ENCODE assay signal across 27 mouse cellular contexts in the genomic region with DNA sequence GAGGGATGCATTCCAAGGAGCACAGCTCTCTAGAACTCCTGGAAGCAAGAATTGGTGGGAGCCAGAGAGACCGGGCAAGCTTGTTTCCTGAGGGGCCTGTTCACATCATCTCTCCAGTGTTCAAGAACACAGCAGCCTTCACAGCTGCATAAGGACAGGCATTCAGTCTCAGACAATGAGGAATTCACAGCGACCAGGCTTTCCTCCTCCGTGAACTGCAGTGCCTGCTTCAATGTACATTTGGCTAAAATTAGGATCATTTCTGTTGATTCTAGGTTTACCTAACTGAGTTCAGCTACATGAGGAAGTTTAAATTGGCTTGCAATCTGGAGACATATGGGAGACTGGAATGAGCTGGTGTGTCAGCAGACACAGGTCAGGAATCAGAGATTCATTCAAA. TPM values are rescaled to one million over a fixed set of nuclear protein-coding genes. Genes with fewer than 3 reads are reported as not detected.
DNase-seq lines count a peak whose midpoint lies in the region; ATAC-seq lines count a peak whose summit lies in the region.
"Had no signal": no experiment of that assay in that cellular context is flagged by ENCODE, and none has a peak within 500 bp of the region (broad histone marks: within the 10 kb centered on the region; RNA-seq: fewer than 3 reads in every experiment).

No protein-coding gene starts in this region.

- no peak overlapping the region for H3K9ac ChIP-seq in embryonic facial prominence, embryonic 14.5 days (ENCODE audit: low read depth, low read length)
- H3K9ac ChIP-seq in kidney, embryonic 15.5 days: no peak overlapping the region
- H3K9ac ChIP-seq: embryonic facial prominence, embryonic 13.5 days; forebrain, embryonic 13.5 days; hindbrain, embryonic 13.5 days had no signal

- no peak overlapping the region; the same call in 1 of the 2 replicates for H3K27ac ChIP-seq in embryonic facial prominence, embryonic 14.5 days (replicated peaks; ENCODE audit: low read depth, low read length)
- H3K27ac ChIP-seq in embryonic facial prominence, embryonic 10.5 days (replicated peaks): no peak overlapping the region
- no peak overlapping the region for H3K27ac ChIP-seq in kidney, embryonic 15.5 days
- H3K27ac ChIP-seq: embryonic facial prominence, embryonic 13.5 days; forebrain, embryonic 10.5 days; forebrain, embryonic 13.5 days; hindbrain, embryonic 10.5 days; hindbrain, embryonic 13.5 days had no signal

- no peak overlapping the region for H3K4me2 ChIP-seq in embryonic facial prominence, embryonic 14.5 days (ENCODE audit: low read depth, low read length)
- H3K4me2 ChIP-seq in kidney, embryonic 15.5 days: no peak overlapping the region
- H3K4me2 ChIP-seq: embryonic facial prominence, embryonic 13.5 days; forebrain, embryonic 13.5 days; heart, embryonic 11.5 days; hindbrain, embryonic 13.5 days had no signal

- no peaks in the 10 kb centered on the region for H3K36me3 ChIP-seq in embryonic facial prominence, embryonic 14.5 days (ENCODE audit: control insufficient read depth, insufficient read depth, low read length)
- no peaks in the 10 kb centered on the region for H3K36me3 ChIP-seq in embryonic facial prominence, embryonic 10.5 days (replicated peaks)
- no peaks in the 10 kb centered on the region for H3K36me3 ChIP-seq in kidney, embryonic 15.5 days
- H3K36me3 ChIP-seq: embryonic facial prominence, embryonic 13.5 days; forebrain, embryonic 10.5 days; hindbrain, embryonic 10.5 days; hindbrain, embryonic 13.5 days had no signal

- no peaks in the 10 kb centered on the region for H3K9me3 ChIP-seq in embryonic facial prominence, embryonic 14.5 days (ENCODE audit: control insufficient read depth, low read length)
- no peaks in the 10 kb centered on the region for H3K9me3 ChIP-seq in embryonic facial prominence, embryonic 10.5 days
- H3K9me3 ChIP-seq in kidney, embryonic 15.5 days (replicated peaks): no peaks in the 10 kb centered on the region
- H3K9me3 ChIP-seq: embryonic facial prominence, embryonic 13.5 days; forebrain, embryonic 10.5 days; forebrain, embryonic 13.5 days; hindbrain, embryonic 10.5 days; hindbrain, embryonic 13.5 days had no signal

- H3K4me1 ChIP-seq in embryonic facial prominence, embryonic 14.5 days (ENCODE audit: control insufficient read depth, insufficient read depth, low read length): no peaks in the 10 kb centered on the region
- 0 out of 2 replicates have a peak, but pooled peaks cover 2% of the 10 kb centered on the region for H3K4me1 ChIP-seq in embryonic facial prominence, embryonic 10.5 days
- no peaks in the 10 kb centered on the region for H3K4me1 ChIP-seq in kidney, embryonic 15.5 days
- H3K4me1 ChIP-seq: embryonic facial prominence, embryonic 13.5 days; forebrain, embryonic 10.5 days; forebrain, embryonic 13.5 days; hindbrain, embryonic 10.5 days; hindbrain, embryonic 13.5 days had no signal

- WGBS in embryonic facial prominence, embryonic 14.5 days: 24% methylated on average over 3 of the region's 3 CpGs
- 48% methylated on average over 3 of the region's 3 CpGs for WGBS in embryonic facial prominence, embryonic 10.5 days
- WGBS in kidney, embryonic 15.5 days: 84% methylated on average over 3 of the region's 3 CpGs

- H3K27me3 ChIP-seq in embryonic facial prominence, embryonic 14.5 days (replicated peaks; ENCODE audit: control insufficient read depth, insufficient read depth, low read length): no peaks in the 10 kb centered on the region
- H3K27me3 ChIP-seq in embryonic facial prominence, embryonic 10.5 days (replicated peaks; ENCODE audit: low read depth, poor library complexity, severe bottlenecking): no peaks in the 10 kb centered on the region
- H3K27me3 ChIP-seq in kidney, embryonic 15.5 days: no peaks in the 10 kb centered on the region
- H3K27me3 ChIP-seq: embryonic facial prominence, embryonic 13.5 days; forebrain, embryonic 13.5 days; hindbrain, embryonic 13.5 days had no signal

- no peak for ATAC-seq in embryonic facial prominence, embryonic 14.5 days (ENCODE audit: low read depth)
- ATAC-seq in kidney, embryonic 15.5 days (replicated peaks; ENCODE audit: low FRiP score): no peak
- ATAC-seq: activated CD4-positive, CD25-positive, alpha-beta regulatory T cell, adult 4 months; forebrain, embryonic 13.5 days; forebrain, embryonic 16.5 days; hindbrain, embryonic 16.5 days had no signal

- peak; percentile 51 for DNase-seq in embryonic facial prominence, embryonic 14.5 days (ENCODE audit: low spot score)
- no peak for DNase-seq in embryonic facial prominence, embryonic 10.5 days (ENCODE audit: low spot score)
- DNase-seq in left cerebral cortex, postnatal 25 days (ENCODE audit: low spot score in 2 of 2): peak; percentile 4 to 31
- no peak for DNase-seq in left cerebral cortex, adult 8-10 months (ENCODE audit: low spot score in 2 of 2)
- peak; percentile 6 for DNase-seq in right cerebral cortex, postnatal 25 days
- no peak for DNase-seq in right cerebral cortex, postnatal 10 days (ENCODE audit: low spot score in 2 of 2)
- DNase-seq: adrenal gland, adult 8-10 months; adrenal gland, postnatal 25 days; cerebellum, adult 11 months; cerebellum, adult 2 months; cerebellum, adult 9-11 months; cerebellum, postnatal 25 days; gastrocnemius, postnatal 10 days; gastrocnemius, postnatal 36 days; heart, postnatal 36 days had no signal

- no peak overlapping the region for H3K4me3 ChIP-seq in embryonic facial prominence, embryonic 14.5 days (ENCODE audit: low read depth, low read length)
- H3K4me3 ChIP-seq in embryonic facial prominence, embryonic 10.5 days: no peak overlapping the region
- no peak overlapping the region for H3K4me3 ChIP-seq in kidney, embryonic 15.5 days (replicated peaks)
- H3K4me3 ChIP-seq: embryonic facial prominence, embryonic 13.5 days; forebrain, embryonic 10.5 days; forebrain, embryonic 13.5 days; hindbrain, embryonic 10.5 days; hindbrain, embryonic 13.5 days had no signal

- intact Hi-C loops in left cerebral cortex, postnatal 25 days (cut with DNase I): no loop called here

RNA-seq across cellular contexts. Expression of a gene that starts 27.3 kb away (rescaled TPM):
- polyA plus RNA-seq in embryonic facial prominence, embryonic 14.5 days (2014; fragmentation: Nextera tagmentation; extraction: Ambion mirVana): 7.1 and 7.3 TPM in 2 replicates
- polyA plus RNA-seq in embryonic facial prominence, embryonic 10.5 days (2016; fragmentation: Nextera tagmentation; extraction: Ambion mirVana): 8.4 and 9.8 TPM in 2 replicates
- 1 to 10 TPM; 5.9 to 8.0 TPM for total RNA-seq in left cerebral cortex, postnatal 25 days (2021)
- total RNA-seq in left cerebral cortex, adult 8-10 months (2022): 1 to 10 TPM; 3.9 to 7.5 (median 6.1) TPM
- 7.2 and 8.3 TPM in 2 replicates for polyA plus RNA-seq in kidney, embryonic 15.5 days (2015; fragmentation: Nextera tagmentation; extraction: Ambion mirVana)

RNA-seq across cellular contexts. Expression of a gene that starts 50.7 kb away (rescaled TPM):
- polyA plus RNA-seq in embryonic facial prominence, embryonic 14.5 days (2014; fragmentation: Nextera tagmentation; extraction: Ambion mirVana): 1.4 and 2.3 TPM in 2 replicates
- polyA plus RNA-seq in embryonic facial prominence, embryonic 10.5 days (2016; fragmentation: Nextera tagmentation; extraction: Ambion mirVana): 1.0 and 1.1 TPM in 2 replicates
- total RNA-seq in left cerebral cortex, postnatal 25 days (2021): 10 to 100 TPM; 15.0 to 16.0 TPM
- 10 to 100 TPM; 18.4 to 22.0 (median 19.5) TPM for total RNA-seq in left cerebral cortex, adult 8-10 months (2022)
- 1.2 and 1.7 TPM in 2 replicates for polyA plus RNA-seq in kidney, embryonic 15.5 days (2015; fragmentation: Nextera tagmentation; extraction: Ambion mirVana)

RNA-seq across cellular contexts. Expression of a gene that starts 51.0 kb away (rescaled TPM):
- 15.8 and 16.8 TPM in 2 replicates for polyA plus RNA-seq in embryonic facial prominence, embryonic 14.5 days (2014; fragmentation: Nextera tagmentation; extraction: Ambion mirVana)
- 14.8 and 16.2 TPM in 2 replicates for polyA plus RNA-seq in embryonic facial prominence, embryonic 10.5 days (2016; fragmentation: Nextera tagmentation; extraction: Ambion mirVana)
- 1 to 10 TPM; 4.7 to 5.3 TPM for total RNA-seq in left cerebral cortex, postnatal 25 days (2021)
- total RNA-seq in left cerebral cortex, adult 8-10 months (2022): 1 to 10 TPM; 3.3 to 5.3 (median 4.6) TPM
- 12.2 and 13.4 TPM in 2 replicates for polyA plus RNA-seq in kidney, embryonic 15.5 days (2015; fragmentation: Nextera tagmentation; extraction: Ambion mirVana)

RNA-seq across cellular contexts. Expression of a gene that starts 53.7 kb away (rescaled TPM):
- 9.1 and 9.8 TPM in 2 replicates for polyA plus RNA-seq in embryonic facial prominence, embryonic 14.5 days (2014; fragmentation: Nextera tagmentation; extraction: Ambion mirVana)
- 1.8 and 2.1 TPM in 2 replicates for polyA plus RNA-seq in embryonic facial prominence, embryonic 10.5 days (2016; fragmentation: Nextera tagmentation; extraction: Ambion mirVana)
- 1 to 10 TPM; 2.2 to 2.9 TPM for total RNA-seq in left cerebral cortex, postnatal 25 days (2021)
- total RNA-seq in left cerebral cortex, adult 8-10 months (2022): 1 to 10 TPM; 1.7 to 3.0 (median 2.5) TPM
- polyA plus RNA-seq in kidney, embryonic 15.5 days (2015; fragmentation: Nextera tagmentation; extraction: Ambion mirVana): 5.1 and 6.2 TPM in 2 replicates
- total RNA-seq: common myeloid progenitor, adult 5-6 weeks; granulocyte monocyte progenitor cell, adult 5-6 weeks had no signal
- polyA plus RNA-seq: activated CD4-positive, CD25-positive, alpha-beta regulatory T cell, adult 4 months had no signal

Comparison
In these comparisons a context has a peak if more than half of its experiments do, and no peak if none do; other contexts are left out.
1. DNase-seq: peak in embryonic facial prominence, embryonic 14.5 days (single experiment), left cerebral cortex, postnatal 25 days (2 of 2) and right cerebral cortex, postnatal 25 days (single experiment); none in embryonic facial prominence, embryonic 10.5 days (single experiment), left cerebral cortex, adult 8-10 months (0 of 2) and right cerebral cortex, postnatal 10 days (0 of 2).